Comparison of ENCODE assay signal across 19 mouse cellular contexts in genomic region chr1:172306885-172307284, GRCm38 (mm10). TPM values are rescaled to one million over a fixed set of nuclear protein-coding genes. Genes with fewer than 3 reads are reported as not detected.
DNase-seq lines count a peak whose midpoint lies in the region; ATAC-seq and TF ChIP-seq lines count a peak whose summit lies in the region.
"Had no signal": no experiment of that assay in that cellular context is flagged by ENCODE, and none has a peak within 500 bp of the region (broad histone marks: within the 10 kb centered on the region; RNA-seq: fewer than 3 reads in every experiment).

No protein-coding gene starts in this region.

- WGBS in midbrain, postnatal 0 days = 64% methylated on average over 6 of the region's 6 CpGs
- 76% methylated on average over 6 of the region's 6 CpGs for WGBS in midbrain, embryonic 13.5 days
- WGBS in stomach, embryonic 14.5 days = 69% methylated on average over 6 of the region's 6 CpGs

- no peak overlapping the region for H3K4me3 ChIP-seq in midbrain, postnatal 0 days (ENCODE audit: low read depth, low read length)
- no peak overlapping the region for H3K4me3 ChIP-seq in midbrain, embryonic 13.5 days (replicated peaks)
- H3K4me3 ChIP-seq in stomach, embryonic 14.5 days (ENCODE audit: low read depth, low read length) = no peak overlapping the region
- H3K4me3 ChIP-seq: embryonic facial prominence, embryonic 13.5 days; heart, adult 2 months; midbrain, embryonic 12.5 days had no signal

- no peak overlapping the region for H3K9ac ChIP-seq in midbrain, postnatal 0 days (replicated peaks; ENCODE audit: low read length, poor library complexity, severe bottlenecking)
- H3K9ac ChIP-seq in midbrain, embryonic 13.5 days (replicated peaks) = no peak overlapping the region
- no peak overlapping the region for H3K9ac ChIP-seq in stomach, embryonic 14.5 days (replicated peaks; ENCODE audit: low read depth, low read length)
- H3K9ac ChIP-seq: embryonic facial prominence, embryonic 13.5 days; liver, embryonic 14.5 days; midbrain, embryonic 12.5 days had no signal

- no peak for TF ChIP-seq CTCF in midbrain, postnatal 0 days (IDR thresholded peaks at IDR 0.05)

- H3K4me2 ChIP-seq in midbrain, postnatal 0 days (ENCODE audit: low read depth, low read length, poor library complexity, severe bottlenecking) = no peak overlapping the region
- no peak overlapping the region for H3K4me2 ChIP-seq in midbrain, embryonic 13.5 days (replicated peaks)
- H3K4me2 ChIP-seq in stomach, embryonic 14.5 days (replicated peaks; ENCODE audit: low read depth, low read length) = no peak overlapping the region
- H3K4me2 ChIP-seq: embryonic facial prominence, embryonic 13.5 days; midbrain, embryonic 12.5 days had no signal

- no peaks in the 10 kb centered on the region for H3K27me3 ChIP-seq in midbrain, postnatal 0 days (ENCODE audit: insufficient read depth, low read length)
- H3K27me3 ChIP-seq in midbrain, embryonic 13.5 days = no peaks in the 10 kb centered on the region
- H3K27me3 ChIP-seq in stomach, embryonic 14.5 days (ENCODE audit: control insufficient read depth, insufficient read depth, low read length) = no peaks in the 10 kb centered on the region
- H3K27me3 ChIP-seq: embryonic facial prominence, embryonic 13.5 days had no signal

- ATAC-seq in midbrain, postnatal 0 days (ENCODE audit: low FRiP score) = no peak
- no peak for ATAC-seq in midbrain, embryonic 13.5 days
- ATAC-seq in stomach, embryonic 14.5 days (ENCODE audit: insufficient number of reproducible peaks, insufficient read depth, low FRiP score, low read depth) = no peak

- peak overlapping the region; percentile 47; the same call in 1 of the 2 replicates for H3K27ac ChIP-seq in midbrain, postnatal 0 days (ENCODE audit: low read depth, low read length)
- no peak overlapping the region for H3K27ac ChIP-seq in midbrain, embryonic 13.5 days
- peak overlapping the region; percentile 80; the same call in 1 of the 2 replicates for H3K27ac ChIP-seq in stomach, embryonic 14.5 days (ENCODE audit: low read length)
- H3K27ac ChIP-seq: embryonic facial prominence, embryonic 13.5 days; heart, adult 2 months; liver, embryonic 14.5 days had no signal

- peak; percentile 23 for DNase-seq in cerebellum, adult 8-10 months
- DNase-seq in cerebellum, postnatal 25 days = no peak
- peak; percentile 45 for DNase-seq in layer of hippocampus, adult 11-12 months (ENCODE audit: low spot score)
- no peak for DNase-seq in layer of hippocampus, postnatal 36 days
- no peak for DNase-seq in midbrain, postnatal 0 days (ENCODE audit: low spot score)
- DNase-seq in ovary, postnatal 14 days (ENCODE audit: low spot score) = no peak
- DNase-seq: adrenal gland, postnatal 14 days; heart, adult 2 months; heart, postnatal 10 days; kidney, adult 11 months; kidney, postnatal 4 days; thymus, postnatal 25 days had no signal

- no peaks in the 10 kb centered on the region for H3K9me3 ChIP-seq in midbrain, postnatal 0 days (ENCODE audit: low read length)
- no peaks in the 10 kb centered on the region for H3K9me3 ChIP-seq in midbrain, embryonic 13.5 days
- H3K9me3 ChIP-seq in stomach, embryonic 14.5 days (ENCODE audit: control insufficient read depth, low read depth, low read length) = no peaks in the 10 kb centered on the region
- H3K9me3 ChIP-seq: embryonic facial prominence, embryonic 13.5 days; midbrain, embryonic 12.5 days had no signal

- H3K4me1 ChIP-seq in midbrain, postnatal 0 days (ENCODE audit: insufficient read depth, low read length) = no peaks in the 10 kb centered on the region
- peaks cover 43% of the 10 kb centered on the region for H3K4me1 ChIP-seq in midbrain, embryonic 13.5 days (replicated peaks)
- H3K4me1 ChIP-seq in stomach, embryonic 14.5 days (ENCODE audit: control insufficient read depth, insufficient read depth, low read length) = peaks cover 14% of the 10 kb centered on the region

- H3K36me3 ChIP-seq in midbrain, postnatal 0 days (ENCODE audit: insufficient read depth, low read length) = no peaks in the 10 kb centered on the region
- no peaks in the 10 kb centered on the region for H3K36me3 ChIP-seq in midbrain, embryonic 13.5 days
- H3K36me3 ChIP-seq in stomach, embryonic 14.5 days (ENCODE audit: control insufficient read depth, insufficient read depth, low read length) = no peaks in the 10 kb centered on the region
- H3K36me3 ChIP-seq: embryonic facial prominence, embryonic 13.5 days; midbrain, embryonic 12.5 days had no signal

RNA-seq across cellular contexts. Expression of gene Atp1a2, which starts 9.0 kb away (rescaled TPM):
- 100 to 1,000 TPM; 577 to 614 TPM for total RNA-seq in layer of hippocampus, postnatal 36 days (2021)
- 398 and 409 TPM in 2 replicates for total RNA-seq in midbrain, postnatal 0 days (2014; rRNA removed)
- 94.4 and 100 TPM in 2 replicates for polyA plus RNA-seq in midbrain, postnatal 0 days (2015; fragmentation: Nextera tagmentation; extraction: Ambion mirVana)
- polyA plus RNA-seq in midbrain, embryonic 13.5 days (2015; fragmentation: Nextera tagmentation; extraction: Ambion mirVana) = 25.3 and 25.8 TPM in 2 replicates
- 2.3 TPM in 2 replicates for polyA plus RNA-seq in stomach, embryonic 14.5 days (2014; fragmentation: Nextera tagmentation; extraction: Ambion mirVana)

RNA-seq across cellular contexts. Expression of gene Kcnj9, which starts 22.2 kb away (rescaled TPM):
- 10 to 100 TPM; 63.6 to 66.8 TPM for total RNA-seq in layer of hippocampus, postnatal 36 days (2021)
- 13.9 and 14.1 TPM in 2 replicates for total RNA-seq in midbrain, postnatal 0 days (2014; rRNA removed)
- 5.8 and 6.7 TPM in 2 replicates for polyA plus RNA-seq in midbrain, postnatal 0 days (2015; fragmentation: Nextera tagmentation; extraction: Ambion mirVana)
- polyA plus RNA-seq in midbrain, embryonic 13.5 days (2015; fragmentation: Nextera tagmentation; extraction: Ambion mirVana) = 3.6 and 3.9 TPM in 2 replicates
- not detected in 2 replicates for polyA plus RNA-seq in stomach, embryonic 14.5 days (2014; fragmentation: Nextera tagmentation; extraction: Ambion mirVana)
- total RNA-seq: heart, adult 2 months; heart, postnatal 10 days had no signal
- polyA plus RNA-seq: embryonic facial prominence, embryonic 13.5 days had no signal

RNA-seq across cellular contexts. Expression of gene Kcnj10, which starts 34.1 kb away (rescaled TPM):
- 10 to 100 TPM; 89.3 to 94.4 TPM for total RNA-seq in layer of hippocampus, postnatal 36 days (2021)
- 6.1 and 6.6 TPM in 2 replicates for total RNA-seq in midbrain, postnatal 0 days (2014; rRNA removed)
- polyA plus RNA-seq in midbrain, postnatal 0 days (2015; fragmentation: Nextera tagmentation; extraction: Ambion mirVana) = 3.6 and 3.9 TPM in 2 replicates
- polyA plus RNA-seq in midbrain, embryonic 13.5 days (2015; fragmentation: Nextera tagmentation; extraction: Ambion mirVana) = 0.98 TPM in 2 replicates
- polyA plus RNA-seq in stomach, embryonic 14.5 days (2014; fragmentation: Nextera tagmentation; extraction: Ambion mirVana) = 0.09 and 0.18 TPM in 2 replicates

RNA-seq across cellular contexts. Expression of gene Igsf8, which starts 45.4 kb away (rescaled TPM):
- 100 to 1,000 TPM; 256 to 272 TPM for total RNA-seq in layer of hippocampus, postnatal 36 days (2021)
- 114 and 115 TPM in 2 replicates for total RNA-seq in midbrain, postnatal 0 days (2014; rRNA removed)
- 79.6 and 88.8 TPM in 2 replicates for polyA plus RNA-seq in midbrain, postnatal 0 days (2015; fragmentation: Nextera tagmentation; extraction: Ambion mirVana)
- 90.3 and 112 TPM in 2 replicates for polyA plus RNA-seq in midbrain, embryonic 13.5 days (2015; fragmentation: Nextera tagmentation; extraction: Ambion mirVana)
- polyA plus RNA-seq in stomach, embryonic 14.5 days (2014; fragmentation: Nextera tagmentation; extraction: Ambion mirVana) = 36.3 and 38.4 TPM in 2 replicates

RNA-seq across cellular contexts. Expression of gene Atp1a4, which starts 48.7 kb away (rescaled TPM):
- not detected for total RNA-seq in layer of hippocampus, postnatal 36 days (2021)
- total RNA-seq in midbrain, postnatal 0 days (2014; rRNA removed) = 0.05 and 0.14 TPM in 2 replicates
- polyA plus RNA-seq in midbrain, postnatal 0 days (2015; fragmentation: Nextera tagmentation; extraction: Ambion mirVana) = 0.05 TPM in 1 of 2 replicates, not detected in the other
- polyA plus RNA-seq in midbrain, embryonic 13.5 days (2015; fragmentation: Nextera tagmentation; extraction: Ambion mirVana) = not detected in 2 replicates
- polyA plus RNA-seq in stomach, embryonic 14.5 days (2014; fragmentation: Nextera tagmentation; extraction: Ambion mirVana) = not detected in 2 replicates
- total RNA-seq: heart, adult 2 months; heart, postnatal 10 days; left cerebral cortex, postnatal 10 days had no signal
- polyA plus RNA-seq: embryonic facial prominence, embryonic 13.5 days; midbrain, embryonic 12.5 days; neural tube, embryonic 14.5 days had no signal

Comparison
In these comparisons a context has a peak if more than half of its experiments do, and no peak if none do; other contexts are left out.
1. DNase-seq: peak in cerebellum, adult 8-10 months (single experiment) and layer of hippocampus, adult 11-12 months (single experiment); none in cerebellum, postnatal 25 days (0 of 2), layer of hippocampus, postnatal 36 days (0 of 2), midbrain, postnatal 0 days (single experiment) and ovary, postnatal 14 days (single experiment).